Mouse (Mus musculus) kidney, embryonic 16.5 days (tissue): ENCODE measurements around the gene Kcnip4. TPM values are rescaled to one million over a fixed set of nuclear protein-coding genes. Genes with fewer than 3 reads are reported as not detected.
A peak's percentile ranks its signal among the peaks of the same experiment; 100 is the strongest.

Experiments used
- ATAC-seq: fragments of 200-750 bp; cut with Nextera tagmentation; 2 replicates; pipeline ENCODE4 v1.8.0; 2017; ENCODE audit warnings: moderate TSS enrichment; ENCODE audit not compliant: low FRiP score, low TSS enrichment
- H3K27ac ChIP-seq: fragments of 300-500 bp; sonication (generic); 2 replicates; pipeline ENCODE4 v1.5.1; 2014; ENCODE audit warnings: low read length
- H3K27me3 ChIP-seq: fragments of 300-500 bp; sonication (generic); 2 replicates; pipeline ENCODE4 v1.6.1; 2014; ENCODE audit warnings: low read length, control low read depth, mixed read lengths; ENCODE audit not compliant: insufficient read depth
- H3K36me3 ChIP-seq: fragments of 300-500 bp; sonication (generic); 2 replicates; pipeline ENCODE4 v1.6.1; 2014; ENCODE audit warnings: low read length, control low read depth, mixed read lengths; ENCODE audit not compliant: insufficient read depth
- H3K4me1 ChIP-seq: fragments of 300-500 bp; sonication (generic); 2 replicates; pipeline ENCODE4 v1.6.1; 2014; ENCODE audit warnings: low read length, control low read depth, mixed read lengths; ENCODE audit not compliant: insufficient read depth
- H3K4me2 ChIP-seq: fragments of 300-500 bp; sonication (generic); replicated peaks from 2 replicates; pipeline ENCODE4 v1.6.1; 2014; ENCODE audit warnings: low read depth, low read length
- H3K4me3 ChIP-seq: fragments of 300-500 bp; sonication (generic); 2 replicates; pipeline ENCODE4 v1.5.1; 2014; ENCODE audit warnings: mild to moderate bottlenecking, low read length
- H3K9ac ChIP-seq: fragments of 300-500 bp; sonication (generic); replicated peaks from 2 replicates; pipeline ENCODE4 v1.6.1; 2014; ENCODE audit warnings: low read length
- H3K9me3 ChIP-seq: fragments of 300-500 bp; sonication (generic); 2 replicates; pipeline ENCODE4 v1.6.1; 2016; ENCODE audit warnings: low read length, control low read depth
- WGBS: fragments of 180-500 bp; shearing (Covaris S2); extraction: QIAGEN DNeasy Blood & Tissue Kit; methylation state at CpG from one replicate; pipeline ENCODE4 v1.1.7; 2014; 5-methylcytosine and 5-hydroxymethylcytosine counted together
- polyA plus RNA-seq: library from polyadenylated mRNA; unstranded; fragments of >200 nt; fragmentation: Nextera tagmentation; extraction: Ambion mirVana; gene quantifications from 2 replicates; pipeline ENCODE4 v1.2.1, GENCODE M21; 2015

The Kcnip4 gene
- polyA plus RNA-seq, 1 experiment from 2014 or later, result 0.65 TPM

- no peaks in the 10 kb centered on the region for H3K9me3 ChIP-seq
- no peak overlapping the region for H3K9ac ChIP-seq
- H3K4me2 ChIP-seq, result no peak overlapping the region
- peak; percentile 54; the same call in 1 of the 2 replicates for ATAC-seq
- H3K27me3 ChIP-seq, result no peaks in the 10 kb centered on the region
- H3K4me1 ChIP-seq, result no peaks in the 10 kb centered on the region
- H3K4me3 ChIP-seq, result no peak overlapping the region
- no peak overlapping the region for H3K27ac ChIP-seq
- H3K36me3 ChIP-seq, result no peaks in the 10 kb centered on the region
Observed at GRCm38 (mm10) chr5:48430459-48430858, 1094.2 kb downstream of the Kcnip4 start.

GRCm38 (mm10) chr5:48421957-48422356 is 1102.8 kb downstream of the Kcnip4 start:
- Histone ChIP-seq H3K9me3 (no peaks in the 10 kb centered on the region), H3K9ac (no peak overlapping the region), H3K27ac (no peak overlapping the region), H3K4me1 (no peaks in the 10 kb centered on the region), H3K27me3 (no peaks in the 10 kb centered on the region), H3K4me3 (no peak overlapping the region), H3K36me3 (no peaks in the 10 kb centered on the region), H3K4me2 (no peak overlapping the region)
- 89% methylated on average over 1 of the region's 1 CpGs for WGBS
- no peak for ATAC-seq

GRCm38 (mm10) chr5:48419741-48420140 is 1105.0 kb downstream of the Kcnip4 start:
- Histone ChIP-seq H3K27ac (no peak overlapping the region), H3K4me1 (no peaks in the 10 kb centered on the region), H3K4me2 (no peak overlapping the region), H3K4me3 (no peak overlapping the region), H3K27me3 (no peaks in the 10 kb centered on the region), H3K9ac (no peak overlapping the region), H3K36me3 (no peaks in the 10 kb centered on the region), H3K9me3 (no peaks in the 10 kb centered on the region)
- no peak for ATAC-seq
- 71% methylated on average over 2 of the region's 2 CpGs for WGBS

GRCm38 (mm10) chr5:48412261-48412660 is 1112.4 kb downstream of the Kcnip4 start:
- H3K4me2 ChIP-seq, result no peak overlapping the region
- H3K27me3 ChIP-seq, result no peaks in the 10 kb centered on the region
- peaks cover 16% of the 10 kb centered on the region for H3K4me1 ChIP-seq
- H3K9ac ChIP-seq, result no peak overlapping the region
- H3K36me3 ChIP-seq, result no peaks in the 10 kb centered on the region
- no peak overlapping the region for H3K4me3 ChIP-seq
- ATAC-seq, result no peak
- WGBS, result 74% methylated on average over 4 of the region's 4 CpGs
- no peak overlapping the region for H3K27ac ChIP-seq
- no peaks in the 10 kb centered on the region for H3K9me3 ChIP-seq

GRCm38 (mm10) chr5:48411462-48411861 is 1113.2 kb downstream of the Kcnip4 start:
- 0 out of 2 replicates have a peak, but pooled peaks have one; percentile 67 for ATAC-seq
- H3K9me3 ChIP-seq, result no peaks in the 10 kb centered on the region
- no peaks in the 10 kb centered on the region for H3K27me3 ChIP-seq
- H3K9ac ChIP-seq, result no peak overlapping the region
- H3K4me3 ChIP-seq, result no peak overlapping the region
- peaks cover 16% of the 10 kb centered on the region for H3K4me1 ChIP-seq
- H3K27ac ChIP-seq, result no peak overlapping the region
- 45% methylated on average over 4 of the region's 4 CpGs for WGBS
- H3K36me3 ChIP-seq, result no peaks in the 10 kb centered on the region
- H3K4me2 ChIP-seq, result no peak overlapping the region

- WGBS, result 51% methylated on average over 5 of the region's 5 CpGs
- Histone ChIP-seq H3K4me2 (no peak overlapping the region), H3K27me3 (no peaks in the 10 kb centered on the region), H3K4me3 (no peak overlapping the region), H3K36me3 (no peaks in the 10 kb centered on the region), H3K9me3 (no peaks in the 10 kb centered on the region), H3K4me1 (peaks cover 16% of the 10 kb centered on the region), H3K27ac (no peak overlapping the region), H3K9ac (no peak overlapping the region)
- no peak for ATAC-seq
Observed at GRCm38 (mm10) chr5:48410348-48410747, 1114.4 kb downstream of the Kcnip4 start.

GRCm38 (mm10) chr5:48408276-48408675 is 1116.4 kb downstream of the Kcnip4 start:
- no peak overlapping the region for H3K4me2 ChIP-seq
- WGBS, result 47% methylated on average over 4 of the region's 4 CpGs
- no peaks in the 10 kb centered on the region for H3K36me3 ChIP-seq
- H3K27me3 ChIP-seq, result no peaks in the 10 kb centered on the region
- no peak overlapping the region for H3K27ac ChIP-seq
- H3K4me3 ChIP-seq, result no peak overlapping the region
- ATAC-seq, result no peak
- peaks cover 16% of the 10 kb centered on the region for H3K4me1 ChIP-seq
- no peak overlapping the region for H3K9ac ChIP-seq
- no peaks in the 10 kb centered on the region for H3K9me3 ChIP-seq

GRCm38 (mm10) chr5:48402497-48402896 is 1122.2 kb downstream of the Kcnip4 start:
- WGBS, result 50% methylated on average over 3 of the region's 3 CpGs
- peak; percentile 31; the same call in 1 of the 2 replicates for ATAC-seq

GRCm38 (mm10) chr5:48371890-48372766 is 1152.6 kb downstream of the Kcnip4 start:
- peaks cover 18% of the 10 kb centered on the region for H3K36me3 ChIP-seq
- H3K9ac ChIP-seq, result peak overlapping the region; percentile 79
- peaks cover 17% of the 10 kb centered on the region for H3K4me1 ChIP-seq
- H3K27me3 ChIP-seq, result no peaks in the 10 kb centered on the region
- no peaks in the 10 kb centered on the region for H3K9me3 ChIP-seq
- ATAC-seq, result peak; percentile 100
- under 1% methylated on average over 44 of the region's 44 CpGs for WGBS
- peak overlapping the region; percentile 79 for H3K4me3 ChIP-seq
- H3K4me2 ChIP-seq, result peak overlapping the region; percentile 61
- peak overlapping the region; percentile 64; the same call in 1 of the 2 replicates for H3K27ac ChIP-seq

More at GRCm38 (mm10) chr5:48402497-48402896, 1122.2 kb downstream of the Kcnip4 start:
- Histone ChIP-seq H3K9ac (no peak overlapping the region), H3K36me3 (peaks cover 7% of the 10 kb centered on the region; the same call in 1 of the 2 replicates), H3K27ac (0 out of 2 replicates have a peak overlapping the region, but pooled peaks have one; percentile 14), H3K4me1 (no peaks in the 10 kb centered on the region), H3K4me2 (no peak overlapping the region), H3K4me3 (no peak overlapping the region), H3K27me3 (no peaks in the 10 kb centered on the region), H3K9me3 (no peaks in the 10 kb centered on the region)

GRCm38 (mm10) chr5:48349309-48349708 is 1175.4 kb downstream of the Kcnip4 start:
- no peak overlapping the region for H3K4me3 ChIP-seq
- H3K27me3 ChIP-seq, result no peaks in the 10 kb centered on the region
- 0 out of 2 replicates have a peak, but pooled peaks cover 2% of the 10 kb centered on the region for H3K4me1 ChIP-seq
- no peak overlapping the region for H3K27ac ChIP-seq
- no peak for ATAC-seq
- 76% methylated on average over 1 of the region's 1 CpGs for WGBS
- H3K9ac ChIP-seq, result no peak overlapping the region
- H3K4me2 ChIP-seq, result no peak overlapping the region
- no peaks in the 10 kb centered on the region for H3K36me3 ChIP-seq
- no peaks in the 10 kb centered on the region for H3K9me3 ChIP-seq
